Mouse (Mus musculus) brain, embryonic 14.5 days (tissue): ENCODE measurements at regions not wholly inside any gene's neighbourhood (a gene's known extent, or its start where the extent isn't known, plus 50 kb on each side); places are given as distances from the start of the nearest gene placed in this dataset.

ENCODE experiments used
- DNase-seq: peaks from one replicate; pipeline ENCODE4 v3.0.0-alpha.2; 2011; ENCODE audit warnings: low read depth
- CTCF ChIP-seq: fragments of 200-500 bp; IDR thresholded peaks from 2 replicates; pipeline ENCODE4 v1.5.1; 2012; ENCODE audit warnings: inconsistent platforms, mild to moderate bottlenecking, moderate library complexity, borderline replicate concordance; ENCODE audit not compliant: insufficient read depth, insufficient read length; ENCODE audit errors: extremely low read depth
- POLR2A ChIP-seq: fragments of 200-500 bp; IDR thresholded peaks from 2 replicates; pipeline ENCODE4 v1.6.1; 2012; ENCODE audit warnings: mild to moderate bottlenecking, inconsistent platforms, borderline replicate concordance; ENCODE audit not compliant: poor library complexity, insufficient read depth, insufficient read length, severe bottlenecking; ENCODE audit errors: extremely low read depth

GRCm38 (mm10) chr10:95773425-95773980, 69.2 kb downstream of the Gm33543 start:
- no peak for DNase-seq
- TF ChIP-seq POLR2A (no peak), CTCF (no peak)

GRCm38 (mm10) chr10:95772811-95773424, 69.8 kb downstream of the Gm33543 start:
- TF ChIP-seq CTCF (no peak), POLR2A (no peak)
- no peak for DNase-seq

- DNase-seq, result no peak
- no peak for TF ChIP-seq POLR2A
These were observed 73.8 kb downstream of the Gm33543 start for GRCm38 (mm10) chr10:95768974-95769373.

- TF ChIP-seq CTCF (no peak), POLR2A (no peak)
- DNase-seq, result no peak
These were observed 75.1 kb downstream of the Gm33543 start for GRCm38 (mm10) chr10:95767526-95768161.

DNA sequence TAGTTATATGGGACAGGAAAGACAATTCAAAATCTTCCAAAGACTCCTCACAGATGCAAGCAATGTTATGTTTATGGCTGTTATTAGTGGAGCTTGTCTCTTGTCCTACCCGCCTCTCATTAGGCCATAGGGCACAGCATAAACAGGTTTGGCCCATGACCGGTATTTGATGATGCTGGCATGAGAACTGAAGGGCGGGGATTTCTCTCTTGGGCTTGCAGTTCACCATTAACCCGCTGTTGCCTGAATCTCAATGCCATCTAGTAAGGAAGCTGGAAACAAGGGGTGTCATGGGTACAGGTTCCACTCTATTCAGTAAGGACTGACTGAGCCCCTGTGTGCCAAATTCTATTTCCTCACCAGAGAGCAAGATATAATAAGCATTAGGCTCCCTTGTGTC, 78.6 kb downstream of the Gm33543 start:
- no peak for TF ChIP-seq POLR2A
- TF ChIP-seq CTCF, result no peak
- DNase-seq, result no peak

- no peak for DNase-seq
- TF ChIP-seq CTCF (no peak), POLR2A (no peak)
These were observed 80.1 kb downstream of the Gm33543 start for GRCm38 (mm10) chr10:95762632-95763031.

DNA sequence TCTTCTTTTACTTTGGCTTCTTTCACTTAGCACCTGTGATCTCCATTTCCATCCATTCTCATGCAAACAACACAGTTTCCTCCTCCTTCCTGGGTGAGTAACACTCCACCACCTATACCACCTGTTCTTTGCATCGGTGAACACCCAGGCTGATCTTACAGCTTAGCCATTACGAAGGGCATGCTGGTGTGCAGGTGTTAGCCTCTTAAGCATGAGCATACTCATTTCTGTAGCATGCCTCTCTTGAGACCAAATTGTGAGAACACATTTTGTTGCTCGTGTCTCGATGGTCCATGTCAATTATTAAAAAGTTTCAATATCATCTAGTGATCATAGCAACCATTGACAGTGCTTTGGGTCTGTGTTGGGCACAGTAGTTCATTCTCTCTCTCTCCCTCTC, 80.8 kb downstream of the Gm33543 start:
- TF ChIP-seq CTCF, result no peak
- TF ChIP-seq POLR2A, result no peak
- DNase-seq, result no peak

DNA sequence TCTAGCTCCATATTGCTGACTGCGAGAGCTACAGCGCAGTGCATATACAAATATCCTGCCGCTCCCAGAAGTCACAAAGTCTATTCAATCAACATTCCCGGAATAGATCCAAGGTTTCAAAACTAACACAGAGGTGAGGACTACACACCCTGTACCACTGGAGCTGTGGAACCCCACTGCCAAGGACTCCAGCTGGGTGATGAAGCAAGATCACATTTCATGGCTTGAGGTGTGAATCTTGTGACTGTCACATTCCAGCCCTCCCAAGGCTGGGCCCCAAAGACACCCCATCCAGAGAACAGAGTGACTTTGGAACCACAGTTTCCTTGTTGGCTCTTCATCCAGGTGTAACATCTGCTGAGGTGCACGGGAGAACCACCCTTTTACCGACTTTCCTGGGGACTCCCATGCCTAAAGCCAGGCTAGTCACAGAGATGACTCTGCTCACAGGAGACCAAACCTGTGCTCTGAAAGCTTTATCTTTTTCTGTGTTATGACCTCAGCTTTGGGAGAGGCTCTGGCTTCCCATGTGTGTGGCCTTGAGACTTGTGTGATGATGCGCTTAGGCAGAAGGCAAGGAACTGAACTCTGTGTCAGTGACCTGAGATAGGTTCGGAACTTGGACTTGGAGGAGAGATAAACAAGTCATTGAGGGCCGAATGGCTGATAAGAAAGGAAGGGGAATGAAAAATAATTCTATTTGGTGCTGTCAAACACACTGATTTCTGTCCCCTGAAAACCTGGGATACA, 82.4 kb downstream of the Gm33543 start:
- no peak for DNase-seq
- TF ChIP-seq POLR2A (no peak), CTCF (no peak)

GRCm38 (mm10) chr10:95758181-95758580, 84.5 kb downstream of the Gm33543 start:
- TF ChIP-seq POLR2A, result no peak
- TF ChIP-seq CTCF, result no peak
- DNase-seq, result no peak

GRCm38 (mm10) chr10:95755429-95755828, 82.2 kb upstream of the Anapc15-ps start:
- DNase-seq, result no peak
- TF ChIP-seq POLR2A (no peak), CTCF (no peak)

GRCm38 (mm10) chr10:95753396-95753905, 80.2 kb upstream of the Anapc15-ps start:
- TF ChIP-seq CTCF (no peak), POLR2A (no peak)
- DNase-seq, result no peak
